7 mouse cellular contexts compared by ENCODE assay signal in genomic region chr11:72796773-72797338, GRCm38 (mm10). TPM values are rescaled to one million over a fixed set of nuclear protein-coding genes. Genes with fewer than 3 reads are reported as not detected.
DNase-seq lines count a peak whose midpoint lies in the region; ATAC-seq and TF ChIP-seq lines count a peak whose summit lies in the region.

No protein-coding gene starts in this region.

- H3K36me3 ChIP-seq in lung, postnatal 0 days (ENCODE audit: insufficient read depth, low read length), result no peaks in the 10 kb centered on the region
- H3K36me3 ChIP-seq in embryonic facial prominence, embryonic 14.5 days (ENCODE audit: control insufficient read depth, insufficient read depth, low read length), result no peaks in the 10 kb centered on the region
- no peaks in the 10 kb centered on the region for H3K36me3 ChIP-seq in limb, embryonic 11.5 days (ENCODE audit: control insufficient read depth, insufficient read depth, low read length)
- no peaks in the 10 kb centered on the region for H3K36me3 ChIP-seq in stomach, embryonic 14.5 days (ENCODE audit: control insufficient read depth, insufficient read depth, low read length)

- peak overlapping the region; percentile 76 for H3K4me2 ChIP-seq in lung, postnatal 0 days (replicated peaks; ENCODE audit: low read depth, low read length)
- H3K4me2 ChIP-seq in embryonic facial prominence, embryonic 14.5 days (ENCODE audit: low read depth, low read length), result peak overlapping the region; percentile 78
- peak overlapping the region; percentile 82 for H3K4me2 ChIP-seq in limb, embryonic 11.5 days (ENCODE audit: low read depth, severe bottlenecking)
- H3K4me2 ChIP-seq in stomach, embryonic 14.5 days (replicated peaks; ENCODE audit: low read depth, low read length), result peak overlapping the region; percentile 78

- no peaks in the 10 kb centered on the region for H3K9me3 ChIP-seq in lung, postnatal 0 days (ENCODE audit: low read length)
- H3K9me3 ChIP-seq in embryonic facial prominence, embryonic 14.5 days (ENCODE audit: control insufficient read depth, low read length), result no peaks in the 10 kb centered on the region
- no peaks in the 10 kb centered on the region for H3K9me3 ChIP-seq in limb, embryonic 11.5 days (ENCODE audit: control insufficient read depth, low read length)
- no peaks in the 10 kb centered on the region for H3K9me3 ChIP-seq in stomach, embryonic 14.5 days (ENCODE audit: control insufficient read depth, low read depth, low read length)

- H3K27me3 ChIP-seq in lung, postnatal 0 days (replicated peaks; ENCODE audit: insufficient read depth, low read length), result no peaks in the 10 kb centered on the region
- H3K27me3 ChIP-seq in embryonic facial prominence, embryonic 14.5 days (replicated peaks; ENCODE audit: control insufficient read depth, insufficient read depth, low read length), result no peaks in the 10 kb centered on the region
- H3K27me3 ChIP-seq in limb, embryonic 11.5 days (ENCODE audit: control insufficient read depth, insufficient read depth, low read length), result no peaks in the 10 kb centered on the region
- no peaks in the 10 kb centered on the region for H3K27me3 ChIP-seq in stomach, embryonic 14.5 days (ENCODE audit: control insufficient read depth, insufficient read depth, low read length)

- no peak for ATAC-seq in lung, postnatal 0 days
- no peak for ATAC-seq in embryonic facial prominence, embryonic 14.5 days (ENCODE audit: low read depth)
- no peak for ATAC-seq in limb, embryonic 11.5 days (ENCODE audit: insufficient number of reproducible peaks, low FRiP score, low TSS enrichment, low read depth)
- ATAC-seq in stomach, embryonic 14.5 days (ENCODE audit: insufficient number of reproducible peaks, insufficient read depth, low FRiP score, low read depth), result no peak
- ATAC-seq in CD4-positive, CD25-positive, alpha-beta regulatory T cell, adult 4 months, result no peak

- no peak for TF ChIP-seq CTCF in lung, postnatal 0 days (IDR thresholded peaks at IDR 0.05)

- TF ChIP-seq EP300 in lung, postnatal 0 days (IDR thresholded peaks at IDR 0.05), result no peak

- peaks cover 10% of the 10 kb centered on the region; the same call in 1 of the 2 replicates for H3K4me1 ChIP-seq in lung, postnatal 0 days (ENCODE audit: insufficient read depth, low read depth, low read length)
- H3K4me1 ChIP-seq in embryonic facial prominence, embryonic 14.5 days (ENCODE audit: control insufficient read depth, insufficient read depth, low read length), result 0 out of 2 replicates have a peak, but pooled peaks cover 3% of the 10 kb centered on the region
- H3K4me1 ChIP-seq in limb, embryonic 11.5 days (ENCODE audit: control insufficient read depth, insufficient read depth, low read length), result no peaks in the 10 kb centered on the region
- 0 out of 2 replicates have a peak, but pooled peaks cover 3% of the 10 kb centered on the region for H3K4me1 ChIP-seq in stomach, embryonic 14.5 days (ENCODE audit: control insufficient read depth, insufficient read depth, low read length)

- WGBS in lung, postnatal 0 days, result 13% methylated on average over 10 of the region's 10 CpGs
- WGBS in embryonic facial prominence, embryonic 14.5 days, result 18% methylated on average over 10 of the region's 10 CpGs
- 20% methylated on average over 10 of the region's 10 CpGs for WGBS in limb, embryonic 11.5 days
- 18% methylated on average over 10 of the region's 10 CpGs for WGBS in stomach, embryonic 14.5 days

- H3K4me3 ChIP-seq in lung, postnatal 0 days (ENCODE audit: low read depth, low read length), result peak overlapping the region; percentile 86
- peak overlapping the region; percentile 98 for H3K4me3 ChIP-seq in embryonic facial prominence, embryonic 14.5 days (ENCODE audit: low read depth, low read length)
- peak overlapping the region; percentile 98 for H3K4me3 ChIP-seq in limb, embryonic 11.5 days (ENCODE audit: low read depth, low read length)
- peak overlapping the region; percentile 78 for H3K4me3 ChIP-seq in stomach, embryonic 14.5 days (ENCODE audit: low read depth, low read length)

- DNase-seq in lung, postnatal 0 days (ENCODE audit: low spot score), result no peak
- DNase-seq in lung, postnatal 4 days, result no peak
- DNase-seq in embryonic facial prominence, embryonic 14.5 days (ENCODE audit: low spot score), result no peak
- no peak for DNase-seq in limb, embryonic 11.5 days (ENCODE audit: low spot score)
- no peak for DNase-seq in kidney, adult 18-20 months

- peak overlapping the region; percentile 88; the same call in 1 of the 2 replicates for H3K27ac ChIP-seq in lung, postnatal 0 days (ENCODE audit: low read length)
- H3K27ac ChIP-seq in embryonic facial prominence, embryonic 14.5 days (replicated peaks; ENCODE audit: low read depth, low read length), result no peak overlapping the region
- H3K27ac ChIP-seq in limb, embryonic 11.5 days (replicated peaks; ENCODE audit: low read depth, low read length), result no peak overlapping the region
- H3K27ac ChIP-seq in stomach, embryonic 14.5 days (ENCODE audit: low read length), result no peak overlapping the region

- peak overlapping the region; percentile 87 for H3K9ac ChIP-seq in lung, postnatal 0 days (replicated peaks; ENCODE audit: low read depth)
- peak overlapping the region; percentile 85 for H3K9ac ChIP-seq in embryonic facial prominence, embryonic 14.5 days (ENCODE audit: low read depth, low read length)
- peak overlapping the region; percentile 77 for H3K9ac ChIP-seq in limb, embryonic 11.5 days (ENCODE audit: low read length)
- peak overlapping the region; percentile 66 for H3K9ac ChIP-seq in stomach, embryonic 14.5 days (replicated peaks; ENCODE audit: low read depth, low read length)

RNA-seq across cellular contexts. Expression of gene Zzef1, which starts 0.8 kb away (rescaled TPM):
- 9.6 and 10.6 TPM in 2 replicates for polyA plus RNA-seq in lung, postnatal 0 days (2015; fragmentation: Nextera tagmentation; extraction: Ambion mirVana)
- 10.3 and 11.8 TPM in 2 replicates for polyA plus RNA-seq in embryonic facial prominence, embryonic 14.5 days (2014; fragmentation: Nextera tagmentation; extraction: Ambion mirVana)
- 7.2 and 7.7 TPM in 2 replicates for polyA plus RNA-seq in limb, embryonic 11.5 days (2014; fragmentation: Nextera tagmentation; extraction: Ambion mirVana)
- 12.7 and 13.8 TPM in 2 replicates for polyA plus RNA-seq in stomach, embryonic 14.5 days (2014; fragmentation: Nextera tagmentation; extraction: Ambion mirVana)
- polyA plus RNA-seq in CD4-positive, CD25-positive, alpha-beta regulatory T cell, adult 4 months (2017; shearing (Covaris generic)), result 10 to 100 TPM; 25.7 to 32.2 TPM

RNA-seq across cellular contexts. Expression of gene Cyb5d2, which starts 0.9 kb away (rescaled TPM):
- 7.1 and 7.2 TPM in 2 replicates for polyA plus RNA-seq in lung, postnatal 0 days (2015; fragmentation: Nextera tagmentation; extraction: Ambion mirVana)
- polyA plus RNA-seq in embryonic facial prominence, embryonic 14.5 days (2014; fragmentation: Nextera tagmentation; extraction: Ambion mirVana), result 4.5 and 4.6 TPM in 2 replicates
- polyA plus RNA-seq in limb, embryonic 11.5 days (2014; fragmentation: Nextera tagmentation; extraction: Ambion mirVana), result 3.7 and 5.1 TPM in 2 replicates
- polyA plus RNA-seq in stomach, embryonic 14.5 days (2014; fragmentation: Nextera tagmentation; extraction: Ambion mirVana), result 4.1 and 5.3 TPM in 2 replicates
- polyA plus RNA-seq in CD4-positive, CD25-positive, alpha-beta regulatory T cell, adult 4 months (2017; shearing (Covaris generic)), result 1 to 10 TPM; 8.3 to 9.0 TPM
